Mouse (Mus musculus) left cerebral cortex, adult 2 months (tissue): ENCODE measurements at regions not wholly inside any gene's neighbourhood (a gene's known extent, or its start where the extent isn't known, plus 50 kb on each side); places are given as distances from the start of the nearest gene placed in this dataset.

Source experiments
- DNase-seq, 2 experiments: peaks; one replicate each; pipeline ENCODE4 v3.0.0; 2021 to 2022; ENCODE audit warnings: low spot score in 2 of 2, mixed read lengths in 1 of 2; ENCODE audit errors: extremely low spot score in 1 of 2
- H3K27ac ChIP-seq: fragments of 200-600 bp; 2 replicates; pipeline ENCODE4 v1.8.1; 2022
- H3K4me3 ChIP-seq: fragments of 200-600 bp; 2 replicates; pipeline ENCODE4 v1.8.1; 2022
- CTCF ChIP-seq: fragments of 200-600 bp; IDR thresholded peaks from 2 replicates; pipeline ENCODE4 v1.8.1; 2022; ENCODE audit warnings: antibody characterized with exemption, mild to moderate bottlenecking, moderate library complexity
- intact Hi-C: fragments of 180-260 bp; cut with DNase I; formaldehyde crosslinking; loops from one replicate; pipeline ENCODE4 v1.15.1; 2025

DNA sequence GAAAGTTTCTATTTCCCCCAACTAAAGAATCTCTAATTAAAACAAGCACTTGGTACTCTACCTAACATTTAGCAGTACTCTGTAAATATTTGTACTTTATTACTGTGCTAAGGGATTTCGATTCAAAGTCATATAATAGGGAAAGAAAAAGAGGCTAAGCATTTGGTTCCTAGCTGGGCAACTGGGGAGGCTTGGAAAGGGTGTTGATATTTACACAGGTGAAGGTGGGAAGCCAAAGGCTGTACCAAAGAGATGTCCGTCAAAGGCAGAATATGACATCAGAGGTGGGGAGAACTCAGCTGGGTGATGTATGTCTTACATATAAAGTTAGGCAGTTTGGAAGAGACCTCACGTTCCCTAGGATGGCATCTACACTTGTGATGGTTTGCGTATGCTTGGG, 278.9 kb upstream of the Slc30a5 start:
- intact Hi-C loops = no loop called here
- Histone ChIP-seq H3K4me3 (no peak overlapping the region), H3K27ac (no peak overlapping the region)
- DNase-seq = no peak
- TF ChIP-seq CTCF = no peak

DNA sequence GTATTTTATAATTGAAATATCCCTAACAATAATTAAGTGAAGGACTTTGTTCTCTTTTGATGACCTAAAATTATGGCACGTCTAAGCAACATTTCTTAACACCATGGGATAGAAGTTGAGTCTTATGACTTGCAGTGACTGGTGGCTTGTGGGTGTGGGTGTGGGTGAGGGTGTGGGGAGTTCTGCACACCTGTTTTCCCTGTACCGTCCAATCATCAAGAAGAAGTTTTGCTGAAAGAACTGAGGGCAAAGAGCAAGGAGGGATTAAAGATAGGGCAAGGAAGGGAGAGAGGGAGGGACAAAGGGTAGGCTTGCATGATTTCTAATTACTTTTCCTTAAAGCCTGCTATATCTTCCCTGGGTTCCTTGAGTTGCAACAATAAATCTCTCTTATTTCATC, 278.5 kb upstream of the Slc30a5 start:
- intact Hi-C loops = no loop called here

DNA sequence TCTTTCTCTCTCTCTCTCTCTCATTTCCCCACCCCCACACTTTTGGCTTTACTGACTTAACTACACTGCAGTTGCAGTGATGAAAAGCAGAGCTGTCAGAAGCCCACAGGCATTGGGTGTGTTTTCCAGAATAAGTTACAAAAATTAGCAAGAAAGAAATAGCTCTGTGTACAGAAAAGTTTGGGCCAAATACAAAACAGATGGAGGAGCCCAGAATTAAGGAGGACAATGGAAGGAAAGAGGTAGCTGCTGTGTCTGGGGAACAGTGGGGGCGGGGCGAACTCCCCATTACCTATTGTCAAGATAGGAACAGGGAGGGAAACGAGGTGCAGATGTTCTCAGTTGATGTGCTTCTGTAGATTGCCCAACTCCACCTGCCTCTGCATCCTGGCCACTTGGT, 267.4 kb upstream of the Slc30a5 start:
- no peak overlapping the region for H3K4me3 ChIP-seq
- no peak overlapping the region for H3K27ac ChIP-seq
- intact Hi-C loops = no loop called here
- TF ChIP-seq CTCF = no peak
- DNase-seq = no peak

More for the DNA sequence above, 278.5 kb upstream of the Slc30a5 start:
- TF ChIP-seq CTCF = no peak
- no peak for DNase-seq
- Histone ChIP-seq H3K4me3 (no peak overlapping the region), H3K27ac (no peak overlapping the region)

DNA sequence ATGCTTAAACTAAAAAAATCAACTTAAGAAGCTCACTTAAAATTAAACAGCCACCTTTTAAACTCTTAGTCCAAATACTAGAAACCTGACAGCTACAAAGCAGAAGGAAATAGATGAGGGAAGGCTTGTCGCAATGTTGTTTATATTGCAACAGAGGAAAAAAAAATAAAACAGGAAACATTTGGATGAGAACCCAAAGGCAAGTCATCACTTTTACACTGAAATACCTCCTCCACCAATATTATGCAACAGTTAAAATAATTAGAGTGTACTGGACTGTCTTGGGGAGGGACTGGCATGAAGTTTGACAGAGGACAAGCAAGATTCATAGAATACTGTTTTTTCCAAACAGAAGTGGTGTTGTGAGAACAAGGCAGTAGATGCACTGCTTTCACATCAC, 263.6 kb upstream of the Slc30a5 start:
- DNase-seq = no peak
- H3K27ac ChIP-seq = no peak overlapping the region
- intact Hi-C loops = no loop called here
- no peak overlapping the region for H3K4me3 ChIP-seq
- no peak for TF ChIP-seq CTCF

- intact Hi-C loops = no loop called here
- DNase-seq = no peak
- Histone ChIP-seq H3K4me3 (no peak overlapping the region), H3K27ac (no peak overlapping the region)
- TF ChIP-seq CTCF = no peak
Measured at GRCm38 (mm10) chr13:101096221-101096620, 263.0 kb upstream of the Slc30a5 start.

DNA sequence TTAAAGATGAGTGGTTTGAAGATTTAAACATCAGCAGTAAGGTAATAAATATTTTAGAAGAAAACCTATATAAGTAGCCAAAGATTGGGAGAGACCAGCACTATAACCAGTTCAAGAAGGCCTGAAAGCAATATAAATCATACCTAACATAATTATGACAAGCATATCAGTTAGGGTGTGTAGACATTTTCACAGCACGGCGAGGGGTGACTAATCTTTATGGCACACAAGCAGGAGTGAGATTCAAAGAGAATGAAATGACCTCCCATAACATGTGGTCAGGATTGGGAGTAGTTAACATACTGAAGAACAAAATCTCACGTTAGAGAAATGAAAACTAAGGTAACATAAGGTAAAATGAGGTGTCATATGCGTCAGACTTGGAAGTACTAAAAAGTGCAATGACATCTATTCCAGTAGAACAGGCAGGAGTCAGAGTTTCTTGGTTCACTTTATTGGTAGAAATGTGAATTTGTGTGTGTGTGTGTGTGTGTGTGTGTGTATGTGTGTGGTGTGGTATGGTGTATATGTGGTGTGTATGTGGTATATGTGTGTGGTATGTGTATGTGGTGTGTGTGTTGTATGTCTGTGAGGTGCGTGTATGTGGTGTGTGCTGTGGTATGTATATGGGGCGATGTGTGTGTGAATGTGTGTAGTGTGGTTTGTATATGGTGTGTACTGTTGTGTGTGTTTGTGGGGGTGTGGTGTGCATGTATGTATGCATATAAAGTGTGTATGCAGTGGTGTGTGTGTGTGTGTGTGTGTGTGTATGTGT, 262.0 kb upstream of the Slc30a5 start:
- H3K27ac ChIP-seq = no peak overlapping the region
- no peak overlapping the region for H3K4me3 ChIP-seq
- no peak for TF ChIP-seq CTCF
- intact Hi-C loops = no loop called here
- no peak for DNase-seq

GRCm38 (mm10) chr13:101092743-101093131, 259.5 kb upstream of the Slc30a5 start:
- no peak overlapping the region for H3K4me3 ChIP-seq
- intact Hi-C loops = loop anchor here (5.0 kb wide), 1 partner anchor 200 kb away; no protein-coding TSS in a partner anchor
- no peak for TF ChIP-seq CTCF
- DNase-seq = no peak
- no peak overlapping the region for H3K27ac ChIP-seq

- no peak for TF ChIP-seq CTCF
- Histone ChIP-seq H3K27ac (0 out of 2 replicates have a peak overlapping the region, but pooled peaks have one; percentile 4), H3K4me3 (0 out of 2 replicates have a peak overlapping the region, but pooled peaks have one; percentile 7)
- peak; percentile 22 to 26 for DNase-seq
- intact Hi-C loops = loop anchor here (5.0 kb wide), 1 partner anchor 200 kb away; no protein-coding TSS in a partner anchor
Measured at GRCm38 (mm10) chr13:101092033-101092742, 259.0 kb upstream of the Slc30a5 start.

DNA sequence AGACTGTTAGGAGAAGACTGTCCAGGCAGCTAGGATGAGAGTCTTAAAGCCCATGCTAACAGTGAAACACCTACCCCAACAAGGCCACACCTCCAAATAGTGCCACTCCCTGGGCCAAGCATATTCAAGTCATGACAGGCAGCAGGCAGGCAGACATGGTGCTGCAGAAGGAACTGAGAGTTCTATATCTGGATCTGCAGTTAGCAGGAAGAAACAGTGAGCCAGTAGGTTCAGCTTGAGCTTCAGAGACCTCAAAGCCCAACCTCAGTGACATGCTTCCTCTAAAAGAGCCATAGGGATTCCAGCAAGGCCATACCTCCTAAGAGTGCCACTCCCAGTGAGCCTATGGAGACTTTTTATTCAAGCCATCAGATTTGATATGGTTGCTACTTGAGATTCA, 252.0 kb upstream of the Slc30a5 start:
- intact Hi-C loops = loop anchor here (5.0 kb wide), 1 partner anchor 607 kb away; no protein-coding TSS in a partner anchor
- H3K27ac ChIP-seq = no peak overlapping the region
- H3K4me3 ChIP-seq = no peak overlapping the region
- no peak for TF ChIP-seq CTCF
- DNase-seq = no peak

GRCm38 (mm10) chr13:101084193-101084592, 251.0 kb upstream of the Slc30a5 start:
- H3K27ac ChIP-seq = no peak overlapping the region
- DNase-seq = no peak
- intact Hi-C loops = loop anchor here (5.0 kb wide), 1 partner anchor 127 kb away; no protein-coding TSS in a partner anchor
- H3K4me3 ChIP-seq = no peak overlapping the region
- peak; percentile 17 for TF ChIP-seq CTCF

DNA sequence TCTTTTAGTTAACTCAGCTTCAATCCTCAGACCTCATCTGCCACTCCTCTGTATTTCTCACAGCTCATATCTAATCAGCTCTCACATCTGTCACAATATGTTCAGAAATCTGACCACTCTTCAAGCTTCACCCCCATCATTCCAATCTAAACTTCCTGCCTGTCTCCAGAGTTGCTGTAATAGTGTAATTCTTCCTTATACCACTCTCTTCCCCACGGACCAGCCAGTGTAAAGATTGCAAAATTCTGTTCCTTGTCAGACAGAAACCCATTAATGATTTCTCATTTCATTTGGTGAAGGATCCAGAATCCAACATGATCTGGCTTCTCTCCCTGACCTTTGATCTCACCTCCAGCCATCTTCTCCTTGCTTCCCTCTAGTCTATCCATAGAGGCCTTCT, 250.2 kb upstream of the Slc30a5 start:
- intact Hi-C loops = loop anchor here (5.0 kb wide), 1 partner anchor 126 kb away; no protein-coding TSS in a partner anchor

GRCm38 (mm10) chr13:101068489-101068888, 235.3 kb upstream of the Slc30a5 start:
- TF ChIP-seq CTCF = no peak; the same call in 1 of the 2 replicates
- H3K27ac ChIP-seq = no peak overlapping the region
- intact Hi-C loops = no loop called here
- H3K4me3 ChIP-seq = no peak overlapping the region
- DNase-seq = no peak

More for the DNA sequence above, 250.2 kb upstream of the Slc30a5 start:
- H3K4me3 ChIP-seq = no peak overlapping the region
- no peak for TF ChIP-seq CTCF
- no peak for DNase-seq
- H3K27ac ChIP-seq = no peak overlapping the region
